In the genomic region with DNA sequence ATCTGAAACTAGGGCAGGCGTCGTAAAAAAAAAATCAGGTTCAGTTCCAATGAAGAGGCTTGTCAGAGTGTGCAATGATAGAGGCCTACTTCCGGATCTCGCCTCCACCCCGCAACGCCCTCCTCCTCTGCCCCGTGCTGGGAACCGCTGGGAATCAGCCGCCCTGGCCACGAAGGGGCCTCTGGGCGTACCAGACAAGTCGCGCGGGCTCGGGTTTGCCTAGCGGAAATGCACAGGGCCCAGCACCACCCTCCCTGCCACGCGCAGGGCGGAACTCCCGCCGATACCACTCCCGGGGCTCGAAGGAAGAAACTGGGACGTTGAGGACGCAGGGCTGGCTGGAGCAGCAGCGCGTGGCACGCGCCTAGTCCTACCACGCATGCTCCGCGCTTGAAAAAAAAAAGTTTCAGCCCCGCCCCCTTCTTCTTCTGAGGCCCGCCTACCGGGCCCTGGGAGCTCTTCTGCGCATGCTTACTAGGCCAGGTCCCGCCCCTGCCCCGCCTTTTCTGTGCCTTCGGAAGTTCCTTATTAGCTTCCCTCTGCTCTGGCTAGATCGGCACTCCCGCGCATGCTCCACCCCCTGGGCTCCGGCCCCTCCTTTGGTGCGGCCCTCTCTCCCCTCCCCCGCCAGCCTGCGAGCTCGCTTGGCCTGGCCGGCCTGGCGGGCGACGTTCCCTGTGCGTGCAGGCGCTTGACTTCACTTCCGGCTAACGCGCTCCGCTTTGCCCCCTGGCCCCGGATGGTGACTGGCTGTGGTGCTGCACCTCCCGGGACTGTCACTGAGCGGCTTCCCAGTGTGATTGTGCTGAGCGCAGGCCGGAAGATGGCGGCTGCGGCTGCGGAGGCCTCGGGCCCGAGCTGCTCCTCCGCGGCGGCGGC, we compare ENCODE assay signal across 8 mouse cellular contexts. TPM values are rescaled to one million over a fixed set of nuclear protein-coding genes. Genes with fewer than 3 reads are reported as not detected.
DNase-seq lines count a peak whose midpoint lies in the region; ATAC-seq and TF ChIP-seq lines count a peak whose summit lies in the region.

Birc6 (plus strand) TSS at position 567 of the 879 bp plus-strand sequence.

- peak within 1 kb of the TSS; percentile 97 for H3K27ac ChIP-seq in gastrocnemius, adult 2 months
- peak within 1 kb of the TSS; percentile 98 for H3K27ac ChIP-seq in hindbrain, postnatal 0 days
- H3K27ac ChIP-seq in left cerebral cortex, adult 2 months: peak within 1 kb of the TSS; percentile 94

- H3K9me3 ChIP-seq in hindbrain, postnatal 0 days (ENCODE audit: low read length): no peaks in the 10 kb centered on the region

- peak; percentile 96 for DNase-seq in ZHBTc4 (ENCODE audit: low read depth, low spot score)
- peak; percentile 100 for DNase-seq in gastrocnemius, adult 2 months
- peak; percentile 100 for DNase-seq in hindbrain, postnatal 0 days (ENCODE audit: low spot score)
- DNase-seq in left cerebral cortex, adult 2 months (ENCODE audit: extremely low spot score in 1 of 2, low spot score in 2 of 2): peak; percentile 99 to 100
- peak; percentile 99 to 100 for DNase-seq in right cerebral cortex, adult 2 months (ENCODE audit: low spot score in 2 of 2)
- peak; percentile 100 for DNase-seq in urinary bladder, postnatal 14 days (ENCODE audit: low spot score)

- peak within 1 kb of the TSS; percentile 81 for H3K4me2 ChIP-seq in hindbrain, postnatal 0 days (ENCODE audit: low read depth, low read length)

- no peak; the same call in 1 of the 2 replicates for TF ChIP-seq CTCF in gastrocnemius, adult 2 months (IDR thresholded peaks at IDR 0.05)
- 0 out of 2 replicates have a peak, but pooled peaks have one; percentile 19 for TF ChIP-seq CTCF in hindbrain, postnatal 0 days (IDR thresholded peaks at IDR 0.05; ENCODE audit: low read depth)
- TF ChIP-seq CTCF in left cerebral cortex, adult 2 months (IDR thresholded peaks at IDR 0.05): no peak; the same call in 1 of the 2 replicates

- under 1% methylated on average over 69 of the region's 71 CpGs for WGBS in hindbrain, postnatal 0 days

- H3K4me3 ChIP-seq in gastrocnemius, adult 2 months: peak within 1 kb of the TSS; percentile 100
- H3K4me3 ChIP-seq in hindbrain, postnatal 0 days (ENCODE audit: low read length): peak within 1 kb of the TSS; percentile 100
- H3K4me3 ChIP-seq in left cerebral cortex, adult 2 months: peak within 1 kb of the TSS; percentile 99

- no peaks in the 10 kb centered on the region for H3K27me3 ChIP-seq in hindbrain, postnatal 0 days (ENCODE audit: insufficient read depth, low read length)

- ATAC-seq in common myeloid progenitor, adult 5-6 weeks (replicated peaks; ENCODE audit: low read depth, poor library complexity, severe bottlenecking): peak; percentile 84
- ATAC-seq in hindbrain, postnatal 0 days: peak; percentile 98
- peak; percentile 81 for ATAC-seq in megakaryocyte, adult 5-6 weeks (ENCODE audit: poor library complexity, severe bottlenecking)

- intact Hi-C loops in gastrocnemius, adult 2 months (cut with DNase I): loop anchor here (2.0 kb wide), 1 partner anchor 37 kb away; no protein-coding TSS in a partner anchor
- intact Hi-C loops in left cerebral cortex, adult 2 months (cut with DNase I): loop anchor here (1.0 to 2.0 kb wide), 2 partner anchors 39 to 189 kb away; partner anchors contain the start of genes Spast and Yipf4

- H3K36me3 ChIP-seq in hindbrain, postnatal 0 days (ENCODE audit: insufficient read depth, low read length): no peaks in the 10 kb centered on the region

- peak within 1 kb of the TSS; percentile 97 for H3K9ac ChIP-seq in hindbrain, postnatal 0 days (replicated peaks; ENCODE audit: low read length)

- H3K4me1 ChIP-seq in hindbrain, postnatal 0 days (ENCODE audit: insufficient read depth, low read length): peaks cover 3% of the 10 kb centered on the region; the same call in 1 of the 2 replicates

RNA-seq across cellular contexts. Expression of gene Birc6, which starts in this region (rescaled TPM):
- total RNA-seq in common myeloid progenitor, adult 5-6 weeks (2017): 154 and 163 TPM in 2 replicates
- total RNA-seq in gastrocnemius, adult 2 months (2021): 10 to 100 TPM; 61.3 to 62.4 TPM
- total RNA-seq in hindbrain, postnatal 0 days (2014; rRNA removed): 137 and 152 TPM in 2 replicates
- 96.6 and 107 TPM in 2 replicates for polyA plus RNA-seq in hindbrain, postnatal 0 days (2015; fragmentation: Nextera tagmentation; extraction: Ambion mirVana)
- total RNA-seq in left cerebral cortex, adult 2 months (2021): 100 to 1,000 TPM; 132 to 144 TPM
- 129 and 144 TPM in 2 replicates for total RNA-seq in megakaryocyte, adult 5-6 weeks (2015)
- 124 and 159 TPM in 2 replicates for total RNA-seq in megakaryocyte, adult 5-6 weeks (2017)

Comparison
In these comparisons a context has a peak if more than half of its experiments do, and no peak if none do; other contexts are left out.
1. Peak in every context shown above with its lines: DNase-seq, ATAC-seq, H3K4me3 ChIP-seq and H3K27ac ChIP-seq.